Mouse (Mus musculus) MEL (cell line): ENCODE results near the gene Slc16a3.

ENCODE experiments used
- CHD2 ChIP-seq: IDR thresholded peaks from 2 replicates; pipeline ENCODE4 v1.6.1; 2011; ENCODE audit warnings: low read length, improper control_type of control experiment
- CTCF ChIP-seq, 3 experiments: IDR thresholded peaks in 2 of 3; conservative IDR thresholded peaks in 1 of 3; 2 replicates each; pipeline ENCODE4 v1.5.1; 2011 to 2012; ENCODE audit warnings: low read length in 3 of 3, low read depth in 2 of 3, mild to moderate bottlenecking in 2 of 3, improper control_type of control experiment in 1 of 3, inconsistent platforms in 1 of 3, mixed read lengths in 1 of 3, moderate library complexity in 1 of 3; ENCODE audit not compliant: control insufficient read depth in 1 of 3, insufficient read depth in 1 of 3, poor library complexity in 1 of 3, severe bottlenecking in 1 of 3
- EP300 ChIP-seq, 2 experiments: IDR thresholded peaks; 2 replicates each; pipeline ENCODE4 v1.6.1; 2011; ENCODE audit warnings: improper control_type of control experiment in 2 of 2, low read length in 2 of 2, low read depth in 1 of 2, mild to moderate bottlenecking in 1 of 2
- MAFK ChIP-seq: IDR thresholded peaks from 2 replicates; pipeline ENCODE4 v1.6.1; 2011; ENCODE audit warnings: low read depth, mild to moderate bottlenecking, low read length, improper control_type of control experiment, borderline replicate concordance
- NELFE ChIP-seq: IDR thresholded peaks from 2 replicates; pipeline ENCODE4 v1.6.1; 2011; ENCODE audit warnings: low read depth, low read length, improper control_type of control experiment
- RAD21 ChIP-seq: IDR thresholded peaks from 2 replicates; pipeline ENCODE4 v1.6.1; 2011; ENCODE audit warnings: mild to moderate bottlenecking, low read depth, low read length, improper control_type of control experiment
- ZMIZ1 ChIP-seq: IDR thresholded peaks from 2 replicates; pipeline ENCODE4 v1.6.1; 2012; ENCODE audit warnings: low read depth, mild to moderate bottlenecking, inconsistent platforms, low read length, improper control_type of control experiment, moderate library complexity

DNA sequence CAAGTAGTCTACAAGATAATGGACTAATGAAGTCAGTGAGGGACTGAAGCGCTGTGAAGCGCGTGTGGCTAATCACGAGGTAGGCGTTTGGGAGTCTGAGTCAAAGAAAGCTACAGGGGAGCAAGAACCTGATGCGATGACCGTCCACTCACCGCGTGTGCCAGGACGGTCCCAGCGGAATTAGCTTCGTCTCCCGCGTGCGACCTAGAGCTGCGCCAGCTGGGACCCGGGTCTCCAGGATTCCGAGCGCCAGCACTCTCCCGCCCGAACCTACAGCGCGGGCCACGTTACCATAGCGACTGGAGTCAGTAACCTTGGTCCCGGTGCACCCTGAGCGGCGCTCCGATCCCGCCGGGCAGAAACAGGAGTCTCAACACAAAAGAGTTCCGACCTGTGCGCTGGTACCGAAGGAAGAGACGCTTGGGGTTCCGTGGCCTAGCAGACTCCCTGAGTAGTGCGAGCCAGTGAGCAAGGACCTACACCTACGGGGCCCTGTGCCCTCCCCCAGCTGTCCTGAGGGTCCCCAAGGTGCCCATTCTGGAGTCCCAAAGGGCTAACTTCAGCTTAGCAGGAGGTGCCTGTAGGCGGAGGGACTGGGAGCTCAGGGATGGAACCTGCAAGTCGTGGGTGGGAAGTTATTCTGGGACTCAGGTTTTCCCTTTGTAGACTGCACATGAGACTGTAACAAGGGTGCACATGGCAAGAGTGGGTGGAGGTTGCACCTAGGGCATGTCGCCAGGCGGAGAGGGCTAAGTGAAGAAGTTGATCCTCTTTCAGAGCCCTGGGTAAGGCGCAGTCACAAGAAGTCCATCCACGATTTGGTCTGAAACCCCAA lies 15.5 kb upstream of the Slc16a3 start, which contains the start of gene Ccdc57:
- TF ChIP-seq CHD2, result no peak; the same call in 1 of the 2 replicates
- TF ChIP-seq CTCF (IDR thresholded peaks at IDR 0.05 in 2 of 3, conservative IDR thresholded peaks at IDR 0.05 in 1 of 3; ENCODE audit: control insufficient read depth in 1 of 3, insufficient read depth in 1 of 3, low read depth in 2 of 3, low read length in 3 of 3, poor library complexity in 1 of 3, severe bottlenecking in 1 of 3), result peak in 1 of 3 experiments; percentile 9; a peak in 1 of 6 replicates
- peak; percentile 75 for TF ChIP-seq NELFE
- TF ChIP-seq ZMIZ1, result no peak
- TF ChIP-seq RAD21, result no peak
- TF ChIP-seq EP300 (IDR thresholded peaks at IDR 0.05; ENCODE audit: low read depth in 1 of 2, low read length in 2 of 2), result 0 out of 4 replicates have a peak, but pooled peaks of 1 of the 2 experiments have one; percentile 32
- TF ChIP-seq MAFK, result no peak
